Mouse (Mus musculus) ES-Bruce4 (cell line): Measurements from ENCODE around the gene Amn1.

ENCODE experiments used
- CTCF ChIP-seq: IDR thresholded peaks from one replicate; pipeline ENCODE4 v1.8.1; 2011; ENCODE audit warnings: low read depth, low read length
- EP300 ChIP-seq: IDR thresholded peaks from 2 replicates; pipeline ENCODE4 v1.6.1; 2011; ENCODE audit warnings: low read depth, low read length; ENCODE audit not compliant: insufficient read depth

DNA sequence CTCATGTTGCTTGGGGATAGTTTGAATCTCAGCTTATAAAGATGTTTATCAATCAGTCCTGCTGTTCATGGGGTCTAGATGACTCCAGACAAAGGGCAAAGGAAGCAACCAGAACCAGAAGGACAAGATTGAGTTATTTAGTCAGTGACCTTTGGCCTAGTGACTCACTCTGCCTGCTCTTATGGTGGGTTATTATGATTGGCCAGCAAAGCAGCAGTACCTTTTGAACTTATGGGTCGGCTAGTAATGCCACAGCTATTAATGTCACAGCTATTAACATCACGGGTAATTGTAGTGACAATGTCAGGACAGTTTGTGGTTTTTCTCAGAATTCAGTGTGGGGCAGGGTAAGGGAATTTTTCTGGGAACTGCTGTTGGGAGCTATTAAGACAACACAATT lies 50.6 kb downstream of the Amn1 start:
- no peak for TF ChIP-seq CTCF
- no peak for TF ChIP-seq EP300
